Mouse (Mus musculus): Measurements from ENCODE around the gene Nt5dc2.

DNA sequence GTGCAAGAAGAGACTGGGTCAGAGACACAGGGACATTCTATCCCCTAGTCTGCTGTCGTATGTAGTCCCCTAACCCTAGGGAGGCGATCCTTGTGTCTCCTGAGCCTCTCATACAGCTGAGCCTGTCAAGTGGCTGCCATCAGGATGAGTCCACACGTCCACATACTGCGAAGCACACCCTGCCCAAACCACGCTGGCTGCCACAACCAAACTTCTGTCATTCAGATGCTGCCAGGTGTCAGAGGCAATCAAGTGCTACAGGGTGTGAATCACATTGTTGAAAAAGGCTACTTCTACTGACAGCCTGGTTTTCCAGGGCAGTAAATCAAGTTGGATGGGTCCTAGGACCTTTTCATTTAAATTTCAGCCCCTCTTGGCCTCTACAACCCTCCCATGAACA is 46.9 kb downstream of the Nt5dc2 start:
- TF ChIP-seq CTCF (IDR thresholded peaks at IDR 0.05; ENCODE audit: low read depth) (no peak), EP300 (IDR thresholded peaks at IDR 0.05; ENCODE audit: low read depth) (no peak)

Data from liver, postnatal 0 days (tissue).